Mouse (Mus musculus) cerebellum, adult 2 months (tissue): ENCODE results near the gene Tnrc6b.

Source experiments
- CTCF ChIP-seq: fragments of 200-500 bp; IDR thresholded peaks from 2 replicates; pipeline ENCODE4 v1.5.1; 2011; ENCODE audit warnings: low read depth, mild to moderate bottlenecking, control low read depth, low read length, moderate library complexity, borderline replicate concordance; ENCODE audit not compliant: insufficient read depth
- POLR2A ChIP-seq: fragments of 200-500 bp; IDR thresholded peaks from 2 replicates; pipeline ENCODE4 v1.6.1; 2011; ENCODE audit warnings: low read length, control low read depth, borderline replicate concordance; ENCODE audit not compliant: insufficient read depth

- TF ChIP-seq CTCF, result no peak
- TF ChIP-seq POLR2A, result no peak
Observed at GRCm38 (mm10) chr15:80753351-80753750, 42.2 kb downstream of the Tnrc6b start.
